Mouse (Mus musculus) brain, embryonic 18.5 days (tissue): ENCODE measurements around the gene Cxcl5.

Experiments used
- DNase-seq: peaks from one replicate; pipeline ENCODE4 v3.0.0-alpha.2; 2012; ENCODE audit warnings: low read depth, low spot score

Cxcl5 gene

DNA sequence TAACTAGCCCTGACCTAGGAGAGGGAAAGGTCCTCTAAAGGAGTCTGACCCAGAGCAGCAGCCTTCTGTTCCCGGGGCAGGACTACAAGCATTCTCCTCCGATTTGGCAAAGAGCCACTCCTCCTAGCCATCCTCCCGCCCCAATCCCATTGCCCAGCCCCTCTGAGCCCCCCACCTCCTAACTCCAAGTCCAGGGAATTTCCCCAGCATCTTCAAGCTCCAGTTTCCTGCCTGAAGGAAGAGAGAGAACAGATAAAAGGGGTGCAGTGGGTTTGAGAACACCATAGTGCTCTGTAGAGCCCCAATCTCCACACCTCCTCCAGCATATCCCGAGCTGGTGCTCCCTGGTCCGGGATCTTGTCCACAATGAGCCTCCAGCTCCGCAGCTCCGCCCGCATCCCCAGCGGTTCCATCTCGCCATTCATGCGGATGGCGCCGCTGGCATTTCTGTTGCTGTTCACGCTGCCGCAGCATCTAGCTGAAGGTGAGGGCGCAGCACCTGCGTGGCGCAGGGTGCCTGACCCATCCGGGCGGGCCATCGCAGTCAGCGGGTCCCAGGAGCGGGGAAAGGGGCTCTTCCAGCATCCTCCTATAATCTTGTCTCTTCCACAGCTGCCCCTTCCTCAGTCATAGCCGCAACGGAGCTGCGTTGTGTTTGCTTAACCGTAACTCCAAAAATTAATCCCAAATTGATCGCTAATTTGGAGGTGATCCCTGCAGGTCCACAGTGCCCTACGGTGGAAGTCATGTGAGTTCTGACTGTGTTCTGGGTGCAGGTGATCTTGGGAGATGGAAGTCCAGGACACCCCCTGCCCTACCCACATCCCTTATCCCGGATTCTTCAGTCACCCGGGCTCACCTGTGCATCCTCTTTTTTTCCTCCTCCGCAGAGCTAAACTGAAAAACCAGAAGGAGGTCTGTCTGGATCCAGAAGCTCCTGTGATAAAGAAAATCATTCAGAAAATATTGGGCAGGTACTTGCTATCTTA is at the start of gene Cxcl5:
Cxcl5 (plus strand) TSS at position 284 of the 989 bp plus-strand sequence.
- DNase-seq: no peak

DNA sequence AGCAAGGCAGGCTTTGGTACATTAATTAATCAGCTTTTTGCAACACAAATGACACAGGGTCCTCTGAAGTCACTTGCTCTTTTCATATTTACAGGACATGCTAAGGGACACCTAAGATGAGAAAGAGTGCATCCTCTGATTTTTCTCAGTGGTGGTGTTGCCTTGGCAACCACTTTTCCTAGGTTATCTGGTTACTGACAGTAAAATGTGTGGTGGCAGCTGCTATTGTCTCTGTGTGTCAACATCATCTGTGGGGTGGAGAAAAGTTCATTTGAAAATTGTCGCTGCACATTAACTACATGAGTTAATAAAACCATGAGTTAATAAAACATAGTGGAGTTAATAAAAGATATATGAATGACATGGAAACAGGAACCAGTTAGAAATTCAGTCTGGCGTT is 47.8 kb upstream of the Cxcl5 start:
- DNase-seq: no peak

DNA sequence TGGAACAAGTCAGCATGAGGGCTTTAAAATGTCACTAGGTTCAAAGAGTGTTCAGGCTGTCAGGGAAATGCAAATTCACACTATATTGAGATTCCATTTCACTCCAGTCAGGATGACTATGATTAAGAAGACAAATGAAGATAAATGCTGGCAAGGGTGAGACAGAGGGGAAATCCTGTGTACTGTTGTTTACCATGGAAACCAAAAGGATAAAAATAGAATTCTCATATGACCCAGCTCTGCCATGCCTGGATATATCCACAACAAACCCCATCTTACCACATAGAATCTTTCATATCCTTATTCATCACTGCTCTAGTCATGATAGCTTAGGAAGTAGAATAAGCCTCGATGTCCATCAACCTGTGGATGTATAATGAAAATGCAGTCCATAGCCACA is 41.2 kb upstream of the Cxcl5 start:
- DNase-seq: no peak

DNA sequence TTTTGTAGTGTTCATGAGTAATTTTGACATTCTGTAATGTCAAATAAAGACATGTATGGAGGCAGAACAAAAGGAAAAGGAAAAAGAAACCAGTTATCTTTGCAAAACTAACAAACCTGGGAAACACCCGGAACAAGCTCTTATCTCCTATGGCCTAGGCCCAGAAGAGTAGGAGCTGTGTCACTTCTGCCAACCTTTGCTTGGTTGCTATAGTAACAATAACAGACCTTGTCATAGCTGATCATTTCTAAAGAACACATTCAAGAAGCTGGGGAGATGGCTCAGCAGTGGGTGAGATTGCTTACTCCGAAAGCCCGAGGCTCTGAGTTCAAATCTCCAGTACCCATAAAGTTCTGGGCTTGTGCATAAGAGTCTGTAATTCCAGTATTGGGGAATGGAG is 36.5 kb upstream of the Cxcl5 start:
- DNase-seq: no peak

DNA sequence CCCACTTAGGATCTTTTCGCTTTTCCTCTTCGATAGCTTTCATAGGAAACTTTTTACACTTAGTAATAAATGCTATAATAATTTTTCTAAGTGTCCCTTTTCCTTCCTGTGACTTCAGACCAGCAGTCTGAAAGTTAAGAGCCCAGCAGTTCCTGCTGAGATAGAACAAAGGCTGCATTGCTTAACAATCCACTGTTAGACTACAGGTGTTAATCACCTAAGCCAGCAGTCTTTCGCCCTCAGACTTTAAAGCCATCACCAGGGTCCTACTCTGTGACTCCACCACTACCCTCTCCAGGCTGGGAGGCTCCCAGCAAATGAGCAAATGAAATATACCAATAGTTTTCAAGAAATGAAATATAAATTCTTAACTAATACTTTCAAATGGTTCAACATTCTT is 30.9 kb upstream of the Cxcl5 start:
- DNase-seq: no peak

DNA sequence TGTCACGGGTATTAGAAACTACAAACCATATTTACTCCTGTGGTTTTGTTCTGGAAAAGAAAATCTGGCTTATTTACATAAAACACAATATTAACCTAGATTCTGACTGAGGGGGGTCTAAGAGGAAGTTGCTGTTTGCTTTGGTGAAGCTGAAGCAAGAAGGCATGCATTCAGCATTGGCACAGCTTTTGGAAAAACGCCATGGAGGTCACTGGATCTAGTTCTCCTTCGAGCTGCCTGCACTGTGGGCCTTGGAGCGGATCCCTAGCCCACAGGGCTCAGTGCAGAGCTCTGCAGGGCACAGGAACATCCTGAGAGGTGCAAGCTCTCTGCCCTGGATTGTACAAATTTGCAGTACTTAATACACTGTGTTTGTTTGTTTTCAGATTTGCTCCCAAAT is 27.7 kb upstream of the Cxcl5 start:
- no peak for DNase-seq

DNA sequence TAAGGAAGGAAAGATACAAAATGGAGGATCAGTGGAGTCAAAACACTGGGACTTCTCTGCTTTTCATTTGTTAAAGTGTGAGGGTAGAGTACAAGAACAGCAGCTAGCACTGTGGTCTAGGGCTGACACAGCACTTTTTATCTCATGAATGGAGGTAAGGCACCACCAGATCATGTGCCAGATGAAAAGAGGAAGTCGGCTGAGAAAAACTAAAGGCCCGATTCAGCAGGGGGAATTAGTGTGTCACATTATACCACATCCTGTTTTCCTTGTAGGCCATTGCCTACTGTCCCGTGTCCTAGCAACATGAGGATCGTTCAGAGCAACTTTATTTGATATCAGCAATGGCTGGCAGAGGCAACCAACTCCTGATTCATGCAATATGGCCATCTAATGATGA is 17.1 kb upstream of the Cxcl5 start:
- DNase-seq: no peak

DNA sequence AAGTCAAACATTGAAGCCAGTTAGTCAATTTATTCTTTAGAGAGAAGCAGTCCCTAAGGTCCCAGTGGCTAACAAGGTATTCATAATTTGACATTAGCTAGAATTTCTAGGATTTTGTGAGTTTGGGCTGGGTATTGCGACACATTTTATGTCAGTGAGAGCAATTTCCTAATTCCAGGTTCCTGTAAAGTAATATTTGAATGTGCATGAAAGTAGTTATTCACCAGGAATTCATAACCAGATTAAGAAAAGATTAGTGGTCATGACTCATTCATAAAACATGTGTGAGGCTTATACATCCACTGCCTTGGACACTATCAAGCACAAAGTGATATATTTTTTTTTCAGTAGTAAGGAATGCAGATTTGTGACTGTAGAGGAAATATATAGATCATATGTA is 5.2 kb upstream of the Cxcl5 start:
- DNase-seq: no peak

DNA sequence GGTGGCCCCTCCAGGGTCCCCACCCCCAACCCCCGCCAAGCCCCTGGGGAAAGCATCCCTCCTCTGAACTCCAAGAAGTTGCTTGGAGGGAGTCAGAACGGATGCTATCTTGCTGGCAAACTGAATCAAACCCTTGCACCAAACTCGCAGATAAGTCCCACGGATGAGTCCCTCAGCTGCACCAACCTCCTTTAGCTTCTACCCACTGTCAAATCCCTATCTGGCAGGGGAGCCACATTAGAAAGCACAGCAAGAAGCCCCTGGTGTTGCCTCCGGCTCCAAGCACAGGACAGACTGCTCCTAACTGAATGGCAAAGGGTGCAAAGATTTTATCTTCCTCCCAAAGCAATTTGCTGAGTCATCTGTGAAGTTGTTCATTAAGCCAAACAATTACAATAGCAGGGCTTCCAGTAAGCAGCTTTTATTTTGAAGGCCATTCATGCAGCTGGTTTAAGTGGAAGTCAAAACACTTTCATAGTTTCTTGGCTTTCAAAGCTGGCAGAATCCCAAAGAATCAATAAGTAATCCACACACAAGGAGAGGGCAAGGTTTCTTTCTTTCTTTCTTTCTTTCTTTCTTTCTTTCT is 1.0 kb upstream of the Cxcl5 start:
- no peak for DNase-seq

DNA sequence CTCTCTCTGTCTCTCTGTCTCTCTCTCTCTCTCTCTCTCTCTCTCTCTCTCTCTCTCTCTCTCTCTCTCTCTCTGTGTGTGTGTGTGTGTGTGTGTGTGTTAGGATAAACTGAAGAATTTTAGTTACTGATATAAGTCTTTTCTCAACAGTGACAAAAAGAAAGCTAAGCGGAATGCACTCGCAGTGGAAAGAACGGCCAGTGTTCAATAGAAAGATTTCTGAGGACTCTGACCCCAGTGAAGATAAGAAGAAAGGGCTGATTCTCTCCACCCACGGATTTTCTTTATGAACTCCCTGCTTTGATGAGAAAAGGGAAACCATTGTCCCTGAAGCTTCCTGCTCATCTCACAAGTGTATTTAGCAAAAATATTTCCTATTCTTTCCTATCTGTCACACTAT is 1.1 kb downstream of the Cxcl5 start:
- DNase-seq: no peak

DNA sequence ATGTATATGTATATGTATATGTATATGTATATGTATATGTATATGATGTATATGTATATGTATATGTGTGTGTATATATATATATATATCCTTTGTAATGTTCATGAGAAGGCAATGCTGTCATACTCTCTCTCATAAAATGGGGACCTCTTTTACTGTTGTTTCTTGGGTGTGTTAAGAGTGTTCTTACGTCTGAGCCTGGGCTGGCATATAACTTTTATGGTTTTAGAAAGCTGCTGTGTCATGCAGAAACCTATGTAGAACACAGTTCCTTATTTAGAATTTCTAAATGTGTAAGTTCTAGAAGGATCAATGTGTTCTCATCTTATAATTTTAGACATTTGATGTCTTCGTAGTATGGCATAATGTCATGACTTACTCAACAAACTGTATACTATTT is 1.7 kb downstream of the Cxcl5 start:
- DNase-seq: no peak

DNA sequence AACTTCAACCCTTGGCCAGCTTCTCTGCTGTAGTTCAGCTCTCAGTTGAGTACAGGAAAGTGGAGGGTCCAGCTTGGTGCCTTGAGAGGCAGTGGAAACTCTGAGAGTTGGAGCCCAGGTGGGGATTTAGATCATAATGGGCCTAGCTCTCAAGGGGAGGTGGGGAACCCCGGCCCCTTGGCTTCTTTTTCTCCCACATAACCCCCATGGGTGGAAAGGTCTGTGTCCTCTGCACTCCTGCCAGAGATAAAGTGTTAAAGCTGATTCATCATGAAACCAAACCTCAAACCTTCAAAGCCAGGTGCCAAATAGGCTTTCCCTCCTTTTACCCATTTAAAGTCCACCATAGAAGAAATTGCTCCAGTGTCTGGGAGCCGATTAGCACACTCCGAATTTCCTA is 2.7 kb downstream of the Cxcl5 start:
- no peak for DNase-seq

DNA sequence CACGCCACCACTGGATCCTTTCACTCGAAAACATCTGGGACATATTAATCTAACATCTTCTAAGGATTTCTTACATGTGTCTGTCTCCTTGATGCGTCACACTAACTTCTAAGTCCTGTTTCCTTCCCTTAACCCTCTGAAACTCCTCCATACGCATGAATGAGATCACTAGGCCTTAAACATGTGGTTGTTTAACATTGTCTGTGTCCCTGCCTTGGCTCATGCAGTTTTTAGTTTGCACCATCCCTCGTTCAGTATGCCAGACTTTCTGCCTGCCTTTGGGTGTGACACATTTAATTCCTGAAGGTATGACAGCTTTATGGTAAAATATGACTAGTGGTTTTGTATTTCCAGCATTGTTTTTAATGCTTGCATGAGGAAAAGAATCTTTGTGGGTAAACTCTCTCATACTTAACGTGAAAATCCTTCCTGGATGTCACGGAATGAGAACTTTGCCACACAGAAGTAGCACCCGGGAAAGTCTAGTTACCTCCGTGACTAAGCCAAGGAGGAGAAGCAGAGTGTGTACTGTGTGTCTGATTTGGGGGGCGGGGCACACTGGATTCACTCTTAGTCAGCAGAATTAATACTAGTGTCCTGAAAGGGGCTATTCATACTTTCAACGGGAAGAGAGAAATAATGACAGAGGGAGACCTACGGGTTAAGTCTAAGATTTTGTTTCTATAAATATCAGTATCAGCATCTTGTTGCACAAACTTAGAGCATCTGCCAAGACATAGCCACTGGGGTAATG is 4.9 kb downstream of the Cxcl5 start:
- DNase-seq: no peak

DNA sequence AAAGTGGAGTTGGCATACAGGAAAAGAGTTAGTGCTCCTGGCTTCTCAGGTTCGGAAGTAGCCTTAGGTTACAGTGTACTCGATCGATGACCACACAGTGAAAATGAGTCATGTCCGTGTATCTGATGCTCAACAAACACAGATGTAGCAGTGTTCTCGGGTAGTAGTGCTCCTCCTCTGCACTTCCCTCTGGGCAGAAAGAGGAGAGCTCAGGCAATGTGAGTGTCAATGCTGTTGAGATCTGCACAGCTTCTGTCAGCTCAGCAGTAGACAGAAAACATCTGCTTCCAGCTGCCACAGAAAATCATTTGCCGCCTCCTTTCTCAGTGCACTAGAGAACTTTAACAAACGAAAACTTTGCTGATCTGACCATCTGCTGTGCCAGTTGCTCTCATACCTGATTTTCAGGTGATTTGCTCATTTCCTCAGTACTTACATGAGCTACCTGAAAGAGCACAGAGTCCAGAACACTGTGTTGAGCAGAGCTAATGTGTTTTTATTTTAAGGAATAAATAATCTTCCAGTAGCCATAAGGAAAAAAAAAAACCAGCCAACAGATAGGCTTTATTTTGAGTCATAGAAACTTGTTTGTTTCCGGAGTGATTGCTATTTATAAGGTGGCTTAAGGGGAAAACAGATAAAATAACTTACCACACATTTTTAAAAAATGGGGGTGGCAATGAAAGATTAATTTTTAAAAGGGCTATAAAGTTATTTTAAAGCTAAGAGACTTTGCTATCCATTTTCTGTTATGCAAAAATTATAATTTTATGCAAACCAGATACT is 6.9 kb downstream of the Cxcl5 start:
- DNase-seq: no peak

DNA sequence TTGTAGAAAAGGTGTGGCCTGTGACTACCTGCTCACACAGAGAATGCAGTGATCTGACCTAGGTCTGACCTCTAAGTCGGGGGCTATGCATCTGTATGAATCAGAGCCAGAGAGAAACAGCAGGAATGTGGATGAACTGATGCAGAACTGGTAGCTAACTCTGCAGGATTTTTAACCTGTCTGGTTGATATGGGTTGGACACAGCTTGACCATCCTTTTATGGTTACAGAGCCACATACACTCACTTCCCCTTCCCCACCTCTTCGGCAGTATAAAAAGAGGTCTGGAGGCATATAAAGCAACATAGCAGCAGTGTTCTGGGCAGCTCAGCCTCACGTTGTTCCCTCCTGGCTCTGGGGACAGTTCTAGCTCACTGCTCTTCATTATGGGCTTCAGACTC is 9.1 kb downstream of the Cxcl5 start, which contains the start of gene Ppbp:
Ppbp (plus strand) TSS at position 301 of the 400 bp plus-strand sequence.
- DNase-seq: no peak

DNA sequence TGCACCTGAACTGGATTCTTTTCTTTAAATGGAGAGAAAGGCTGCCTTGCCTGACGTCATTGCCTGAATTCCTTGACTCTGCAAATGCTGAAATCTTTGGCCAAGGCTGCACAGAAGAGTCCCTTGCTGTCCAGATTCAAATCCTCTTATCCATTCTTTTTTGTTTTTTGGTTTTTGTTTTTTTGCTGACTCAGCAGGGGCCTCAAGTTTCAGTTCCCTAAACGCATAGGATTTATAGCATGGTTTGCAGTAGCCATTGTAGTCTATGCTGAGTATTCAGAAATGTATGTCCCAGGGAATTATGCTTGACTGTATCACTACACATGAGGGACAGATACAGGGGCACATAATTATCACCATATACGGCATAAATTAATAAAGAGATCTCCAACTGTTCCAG is 12.2 kb downstream of the Cxcl5 start:
- DNase-seq: no peak

DNA sequence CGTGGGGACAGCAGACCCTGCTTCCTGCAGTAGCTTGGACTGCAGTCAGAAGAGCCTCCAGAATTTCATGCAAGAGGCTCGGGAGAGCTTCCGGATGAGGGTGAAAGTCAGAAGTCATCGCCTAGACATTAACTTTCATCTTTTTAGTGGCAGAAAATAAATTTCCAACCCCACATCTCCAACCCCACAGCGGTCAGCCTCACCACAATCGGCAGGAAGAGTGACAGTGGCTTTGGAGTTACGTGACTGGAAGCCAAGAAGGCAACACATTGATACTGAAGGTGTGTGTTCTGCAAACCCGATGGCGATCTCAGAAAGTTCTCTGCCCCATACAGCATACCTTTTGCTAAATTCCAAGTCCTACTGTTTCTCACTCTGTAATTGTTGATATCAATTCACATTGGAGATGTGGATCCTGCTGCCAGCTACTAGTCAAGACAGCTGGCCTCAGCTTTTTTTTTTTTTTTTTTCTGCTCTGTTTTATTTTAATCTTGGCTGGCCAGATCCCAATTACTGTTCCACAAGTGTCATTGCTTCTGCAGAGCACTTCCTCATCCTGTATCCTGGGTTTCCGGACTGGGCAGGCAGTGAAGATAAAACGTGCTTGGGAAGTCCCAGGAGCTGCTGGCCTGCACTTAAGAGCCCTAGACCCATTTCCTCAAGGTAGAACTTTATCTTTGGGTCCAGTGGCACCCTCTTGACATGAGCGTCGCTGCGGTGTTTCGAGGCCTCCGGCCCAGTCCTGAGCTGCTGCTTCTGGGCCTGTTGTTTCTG is 12.9 kb downstream of the Cxcl5 start, which contains the start of gene Pf4:
Pf4 (plus strand) TSS at position 556 of the 774 bp plus-strand sequence.
- no peak for DNase-seq

DNA sequence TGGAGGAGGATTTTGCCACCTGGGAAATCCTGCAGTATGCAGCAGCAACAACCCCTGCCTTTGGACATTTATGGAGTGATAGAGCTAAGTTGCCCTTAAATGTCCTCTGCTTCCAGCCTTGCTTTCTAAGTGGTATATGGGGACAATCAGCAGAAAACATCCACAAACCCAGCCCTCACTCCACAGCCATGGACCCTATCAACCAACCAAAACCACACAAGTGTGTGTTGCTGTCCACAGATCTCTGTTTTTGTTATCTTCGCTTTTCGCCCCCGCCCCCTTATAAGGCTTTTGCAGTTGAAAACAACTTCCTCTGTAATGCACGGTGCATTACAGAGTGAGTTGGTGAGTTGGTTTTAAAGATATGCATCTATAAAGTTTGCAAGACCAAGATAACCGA is 16.4 kb downstream of the Cxcl5 start:
- DNase-seq: no peak

DNA sequence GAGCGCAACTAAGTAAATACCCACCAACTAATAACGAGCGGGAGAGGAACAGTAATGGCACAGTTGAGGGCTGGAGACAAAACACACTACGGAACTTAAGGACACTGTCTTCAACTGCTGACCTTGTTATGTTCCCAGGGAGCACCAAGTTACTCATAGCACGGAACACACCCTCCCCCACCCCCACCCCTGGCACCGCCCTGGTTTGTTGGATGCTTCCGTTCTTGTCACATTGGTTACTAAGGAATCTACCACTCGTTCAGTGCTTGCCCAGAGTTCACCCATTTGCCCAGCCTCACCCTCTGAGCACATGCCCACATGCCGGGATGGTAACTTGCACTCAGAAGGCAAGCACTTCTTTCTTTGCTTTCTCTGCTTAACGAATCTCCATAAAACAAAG is 18.5 kb downstream of the Cxcl5 start:
- no peak for DNase-seq

DNA sequence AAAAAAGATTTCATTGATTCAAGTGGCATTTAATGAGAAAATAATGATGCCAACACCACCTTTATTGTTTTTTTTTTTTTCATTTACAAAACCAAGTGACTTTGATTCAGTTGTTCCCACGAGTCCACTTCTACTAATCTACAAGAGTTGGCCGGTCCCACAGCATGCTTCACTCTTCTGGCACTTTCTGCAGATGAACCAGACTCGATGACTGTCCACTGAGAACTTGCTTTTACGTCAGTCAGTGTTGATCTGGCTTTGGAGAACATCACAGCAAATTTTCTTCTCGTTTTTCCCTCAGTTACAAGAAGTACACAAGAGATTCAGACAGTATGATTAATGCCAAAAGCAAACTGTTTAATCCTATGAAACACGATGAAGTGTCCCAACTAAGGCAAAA is 19.7 kb downstream of the Cxcl5 start:
- no peak for DNase-seq

DNA sequence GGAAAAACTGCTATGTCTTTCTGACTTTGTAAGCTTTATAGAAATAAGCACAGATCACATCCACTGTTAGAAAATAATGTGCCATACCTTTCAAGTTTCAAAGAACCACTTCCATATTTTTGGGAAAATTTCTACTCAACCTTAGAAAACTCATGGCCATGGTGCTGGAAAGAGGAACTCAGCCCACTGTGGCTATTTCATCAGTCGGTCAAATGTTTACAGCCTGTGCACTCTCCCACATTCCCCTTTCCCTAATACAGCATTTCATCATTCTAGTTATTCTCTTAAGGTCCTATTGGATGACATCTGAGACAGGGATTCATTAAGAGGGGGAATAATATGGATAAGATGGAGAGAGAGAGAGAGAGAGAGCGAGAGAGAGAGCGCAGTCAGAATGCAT is 24.5 kb downstream of the Cxcl5 start:
- no peak for DNase-seq
